Mouse (Mus musculus): ENCODE data around the gene Ank2.
"Not testable (repeated sequence)": the region's sequence is repeated elsewhere in the genome, so short reads cannot be mapped to it uniquely, and the experiment has no call there.

Gene Ank2

GRCm38 (mm10) chr3:127361384-127361783 lies 137.8 kb downstream of the Ank2 start:
- no peak for DNase-seq (ENCODE audit: inconsistent ontology term)

GRCm38 (mm10) chr3:127355252-127355651 lies 143.9 kb downstream of the Ank2 start:
- DNase-seq (ENCODE audit: inconsistent ontology term): no peak

GRCm38 (mm10) chr3:127350602-127351362 lies 148.4 kb downstream of the Ank2 start:
- peak; percentile 74 for DNase-seq (ENCODE audit: inconsistent ontology term)

- peak; percentile 41 for DNase-seq (ENCODE audit: inconsistent ontology term)
Measured at GRCm38 (mm10) chr3:127348926-127349325, 150.2 kb downstream of the Ank2 start.

GRCm38 (mm10) chr3:127345860-127346459 lies 153.2 kb downstream of the Ank2 start:
- no peak for DNase-seq (ENCODE audit: inconsistent ontology term)

- peak; percentile 97 for DNase-seq (ENCODE audit: inconsistent ontology term)
Measured at GRCm38 (mm10) chr3:127341300-127341699, 157.8 kb downstream of the Ank2 start.

- no peak for DNase-seq (ENCODE audit: inconsistent ontology term)
Measured at GRCm38 (mm10) chr3:127334876-127335275, 164.3 kb downstream of the Ank2 start.

GRCm38 (mm10) chr3:127331562-127331961 lies 167.6 kb downstream of the Ank2 start:
- no peak for DNase-seq (ENCODE audit: inconsistent ontology term)

GRCm38 (mm10) chr3:127326355-127326754 lies 172.8 kb downstream of the Ank2 start:
- DNase-seq (ENCODE audit: inconsistent ontology term): no peak

GRCm38 (mm10) chr3:127322870-127323269 lies 176.3 kb downstream of the Ank2 start:
- peak; percentile 44 for DNase-seq (ENCODE audit: inconsistent ontology term)

- DNase-seq (ENCODE audit: inconsistent ontology term): peak; percentile 30
Measured at GRCm38 (mm10) chr3:127321645-127322044, 177.5 kb downstream of the Ank2 start.

- DNase-seq (ENCODE audit: inconsistent ontology term): not testable (repeated sequence)
Measured at GRCm38 (mm10) chr3:127321031-127321430, 178.1 kb downstream of the Ank2 start.

- no peak for DNase-seq (ENCODE audit: inconsistent ontology term)
Measured at GRCm38 (mm10) chr3:127320311-127320710, 178.8 kb downstream of the Ank2 start.

- no peak for DNase-seq (ENCODE audit: inconsistent ontology term)
Measured at GRCm38 (mm10) chr3:127317641-127318040, 181.5 kb downstream of the Ank2 start.

- no peak for DNase-seq (ENCODE audit: inconsistent ontology term)
Measured at GRCm38 (mm10) chr3:127316717-127317116, 182.4 kb downstream of the Ank2 start.

- DNase-seq (ENCODE audit: inconsistent ontology term): no peak
Measured at GRCm38 (mm10) chr3:127311521-127311920, 187.6 kb downstream of the Ank2 start.

GRCm38 (mm10) chr3:127310079-127310478 lies 189.1 kb downstream of the Ank2 start:
- no peak for DNase-seq (ENCODE audit: inconsistent ontology term)

GRCm38 (mm10) chr3:127303957-127304553 lies 195.1 kb downstream of the Ank2 start:
- peak; percentile 70 for DNase-seq (ENCODE audit: inconsistent ontology term)

GRCm38 (mm10) chr3:127303041-127303440 lies 196.1 kb downstream of the Ank2 start:
- peak; percentile 29 for DNase-seq (ENCODE audit: inconsistent ontology term)

- DNase-seq (ENCODE audit: inconsistent ontology term): no peak
Measured at GRCm38 (mm10) chr3:127300790-127301189, 198.4 kb downstream of the Ank2 start.

- DNase-seq (ENCODE audit: inconsistent ontology term): no peak
Measured at GRCm38 (mm10) chr3:127295921-127296320, 203.2 kb downstream of the Ank2 start.

GRCm38 (mm10) chr3:127294610-127295349 lies 204.4 kb downstream of the Ank2 start:
- no peak for DNase-seq (ENCODE audit: inconsistent ontology term)
